Mouse (Mus musculus) heart, embryonic 15.5 days (tissue): ENCODE measurements around the gene Krtap19-5. TPM values are rescaled to one million over a fixed set of nuclear protein-coding genes. Genes with fewer than 3 reads are reported as not detected.

Source experiments
- ATAC-seq: fragments of 200-750 bp; cut with Nextera tagmentation; replicated peaks from 2 replicates; pipeline ENCODE4 v1.8.0; 2017; ENCODE audit warnings: low read depth, moderate TSS enrichment; ENCODE audit not compliant: insufficient number of reproducible peaks, insufficient read depth, low FRiP score
- H3K27ac ChIP-seq: fragments of 300-500 bp; sonication (generic); 2 replicates; pipeline ENCODE4 v1.5.1; 2015; ENCODE audit warnings: mild to moderate bottlenecking, inconsistent platforms
- H3K27me3 ChIP-seq: fragments of 300-500 bp; sonication (generic); 2 replicates; pipeline ENCODE4 v1.6.1; 2015; ENCODE audit warnings: inconsistent platforms
- H3K36me3 ChIP-seq: fragments of 300-500 bp; sonication (generic); 2 replicates; pipeline ENCODE4 v1.6.1; 2015; ENCODE audit warnings: mild to moderate bottlenecking, inconsistent platforms
- H3K4me1 ChIP-seq: fragments of 300-500 bp; sonication (generic); replicated peaks from 2 replicates; pipeline ENCODE4 v1.6.1; 2015; ENCODE audit warnings: inconsistent platforms
- H3K4me2 ChIP-seq: fragments of 300-500 bp; sonication (generic); 2 replicates; pipeline ENCODE4 v1.6.1; 2015; ENCODE audit warnings: inconsistent platforms, mild to moderate bottlenecking, moderate library complexity
- H3K4me3 ChIP-seq: fragments of 300-500 bp; sonication (generic); 2 replicates; pipeline ENCODE4 v1.5.1; 2015; ENCODE audit warnings: mild to moderate bottlenecking, inconsistent platforms
- H3K9ac ChIP-seq: fragments of 300-500 bp; sonication (generic); 2 replicates; pipeline ENCODE4 v1.6.1; 2015; ENCODE audit warnings: mild to moderate bottlenecking, inconsistent platforms
- H3K9me3 ChIP-seq: fragments of 300-500 bp; sonication (generic); replicated peaks from 2 replicates; pipeline ENCODE4 v1.6.1; 2016; ENCODE audit warnings: inconsistent platforms
- WGBS: fragments of 180-500 bp; shearing (Covaris S2); methylation state at CpG from one replicate; pipeline ENCODE4 v1.1.7; 2015; ENCODE audit warnings: mixed read lengths; 5-methylcytosine and 5-hydroxymethylcytosine counted together
- polyA plus RNA-seq: library from polyadenylated mRNA; unstranded; fragments of >200 nt; fragmentation: Nextera tagmentation; extraction: Ambion mirVana; gene quantifications from 2 replicates; pipeline ENCODE4 v1.2.1, GENCODE M21; 2015

Gene Krtap19-5
- polyA plus RNA-seq, 1 experiment from 2014 or later, result not detected

DNA sequence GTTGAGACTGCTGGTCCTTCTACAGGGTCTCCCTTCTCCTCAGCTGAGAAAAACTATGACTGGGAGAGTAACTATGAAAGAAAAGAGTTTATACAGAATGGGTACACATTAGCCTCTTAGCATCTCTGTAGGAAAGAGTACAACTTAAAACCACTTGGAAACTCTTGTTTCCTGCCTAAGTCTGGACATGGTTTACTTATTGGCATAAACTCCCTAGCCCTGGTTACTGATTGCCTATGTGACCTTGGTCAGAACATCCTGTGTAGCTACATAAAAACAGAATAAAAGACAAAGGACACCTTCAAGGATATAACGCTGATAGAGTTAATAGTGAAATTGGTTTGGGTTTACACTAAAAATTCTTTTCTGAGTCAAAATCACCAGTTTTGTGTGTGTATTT, 48.9 kb downstream of the Krtap19-5 start:
- Histone ChIP-seq H3K27me3 (no peaks in the 10 kb centered on the region), H3K9ac (no peak overlapping the region), H3K9me3 (no peaks in the 10 kb centered on the region), H3K27ac (no peak overlapping the region), H3K36me3 (no peaks in the 10 kb centered on the region), H3K4me3 (no peak overlapping the region), H3K4me2 (no peak overlapping the region), H3K4me1 (no peaks in the 10 kb centered on the region)
- no peak for ATAC-seq
- 89% methylated on average over 1 of the region's 1 CpGs for WGBS

Other genes with a start within 250 kb of the Krtap19-5 start
- not detected in 2 replicates for gene Krtap26-1, start 248.7 kb downstream of the Krtap19-5 start, polyA plus RNA-seq
- not detected in 2 replicates for gene Krtap27-1, start 224.8 kb downstream of the Krtap19-5 start, polyA plus RNA-seq
- not detected in 2 replicates for gene 2310061N02Rik, start 188.5 kb downstream of the Krtap19-5 start, polyA plus RNA-seq
- gene Krtap13-1, start 167.6 kb downstream of the Krtap19-5 start, polyA plus RNA-seq, result not detected in 2 replicates
- not detected in 2 replicates for gene Krtap13, start 144.8 kb downstream of the Krtap19-5 start, polyA plus RNA-seq
- not detected in 2 replicates for gene 2310034C09Rik, start 137.6 kb downstream of the Krtap19-5 start, polyA plus RNA-seq
- gene 2310057N15Rik, start 122.3 kb downstream of the Krtap19-5 start, polyA plus RNA-seq, result not detected in 2 replicates
- gene Gm5965, start 118.6 kb downstream of the Krtap19-5 start, polyA plus RNA-seq, result not detected in 2 replicates
- gene Gm20741, start 84.2 kb downstream of the Krtap19-5 start, polyA plus RNA-seq, result not detected in 2 replicates
- gene Krtap15, start 76.2 kb downstream of the Krtap19-5 start, polyA plus RNA-seq, result not detected in 2 replicates
- gene Krtap14, start 70.3 kb downstream of the Krtap19-5 start, polyA plus RNA-seq, result not detected in 2 replicates
- not detected in 2 replicates for gene Krtap19-1, start 27.0 kb downstream of the Krtap19-5 start, polyA plus RNA-seq
- gene Krtap19-2, start 22.2 kb downstream of the Krtap19-5 start, polyA plus RNA-seq, result not detected in 2 replicates
- gene Krtap19-3, start 18.4 kb downstream of the Krtap19-5 start, polyA plus RNA-seq, result not detected in 2 replicates
- gene Krtap19-4, start 11.4 kb downstream of the Krtap19-5 start, polyA plus RNA-seq, result not detected in 2 replicates
- gene Krtap19-9b, start 35.8 kb upstream of the Krtap19-5 start, polyA plus RNA-seq, result not detected in 2 replicates
- not detected in 2 replicates for gene Krtap16-3, start 66.4 kb upstream of the Krtap19-5 start, polyA plus RNA-seq
- gene Krtap22-2, start 114.3 kb upstream of the Krtap19-5 start, polyA plus RNA-seq, result not detected in 2 replicates
- not detected in 2 replicates for gene Gm10229, start 118.8 kb upstream of the Krtap19-5 start, polyA plus RNA-seq
- not detected in 2 replicates for gene Krtap6-1, start 135.2 kb upstream of the Krtap19-5 start, polyA plus RNA-seq
- gene Gm10228, start 145.0 kb upstream of the Krtap19-5 start, polyA plus RNA-seq, result not detected in 2 replicates
- not detected in 2 replicates for gene Krtap6-5, start 151.4 kb upstream of the Krtap19-5 start, polyA plus RNA-seq
- not detected in 2 replicates for gene 1110025L11Rik, start 167.5 kb upstream of the Krtap19-5 start, polyA plus RNA-seq
- not detected in 2 replicates for gene Krtap6-3, start 187.6 kb upstream of the Krtap19-5 start, polyA plus RNA-seq
- not detected in 2 replicates for gene Gm6358, start 244.4 kb upstream of the Krtap19-5 start, polyA plus RNA-seq